Mouse (Mus musculus) lung, postnatal 4 days (tissue): ENCODE measurements around the gene 4930523C07Rik.

Experiments
- DNase-seq, 2 experiments: peaks; one replicate each; pipeline ENCODE4 v3.0.0; 2021

Gene 4930523C07Rik

GRCm38 (mm10) chr1:160044237-160045021 is at the start of gene 4930523C07Rik:
Gene 4930523C07Rik (plus strand): TSS chr1:160044382.
- peak; percentile 90 to 92 for DNase-seq

- no peak for DNase-seq
Observed at GRCm38 (mm10) chr1:159997329-159997728, 46.9 kb upstream of the 4930523C07Rik start.

GRCm38 (mm10) chr1:159998349-159998748 is 45.8 kb upstream of the 4930523C07Rik start:
- DNase-seq: no peak

- no peak for DNase-seq
Observed at GRCm38 (mm10) chr1:159999232-159999631, 45.0 kb upstream of the 4930523C07Rik start.

- no peak for DNase-seq
Observed at GRCm38 (mm10) chr1:160005319-160005718, 38.9 kb upstream of the 4930523C07Rik start.

- DNase-seq: no peak
Observed at GRCm38 (mm10) chr1:160006919-160007588, 37.1 kb upstream of the 4930523C07Rik start.

- no peak for DNase-seq
Observed at GRCm38 (mm10) chr1:160013042-160013441, 31.1 kb upstream of the 4930523C07Rik start.

GRCm38 (mm10) chr1:160024339-160024980 is 19.7 kb upstream of the 4930523C07Rik start:
- no peak for DNase-seq

GRCm38 (mm10) chr1:160025146-160025894 is 18.9 kb upstream of the 4930523C07Rik start:
- DNase-seq: no peak

GRCm38 (mm10) chr1:160025895-160026255 is 18.3 kb upstream of the 4930523C07Rik start:
- no peak for DNase-seq

GRCm38 (mm10) chr1:160027939-160028338 is 16.2 kb upstream of the 4930523C07Rik start:
- no peak for DNase-seq

GRCm38 (mm10) chr1:160033948-160034598 is 10.1 kb upstream of the 4930523C07Rik start:
- no peak for DNase-seq

GRCm38 (mm10) chr1:160035561-160035960 is 8.6 kb upstream of the 4930523C07Rik start:
- DNase-seq: no peak

GRCm38 (mm10) chr1:160036996-160037521 is 7.1 kb upstream of the 4930523C07Rik start:
- peak; percentile 64 to 70 for DNase-seq

- DNase-seq: no peak
Observed at GRCm38 (mm10) chr1:160039951-160040645, 4.1 kb upstream of the 4930523C07Rik start.

- no peak for DNase-seq
Observed at GRCm38 (mm10) chr1:160041264-160041775, 2.9 kb upstream of the 4930523C07Rik start.

GRCm38 (mm10) chr1:160042351-160042750 is 1.8 kb upstream of the 4930523C07Rik start:
- DNase-seq: no peak

- DNase-seq: peak; percentile 37 to 71
Observed at GRCm38 (mm10) chr1:160043271-160043975, 759 bp upstream of the 4930523C07Rik start.

- peak in 1 of 2 experiments; percentile 43 for DNase-seq
Observed at GRCm38 (mm10) chr1:160045056-160045715, 1.0 kb downstream of the 4930523C07Rik start.

GRCm38 (mm10) chr1:160045971-160046370 is 1.8 kb downstream of the 4930523C07Rik start:
- DNase-seq: no peak
